Mouse (Mus musculus) spleen, adult 12 weeks (tissue): ENCODE results near the gene Man1a2.
A peak's percentile ranks its signal among the peaks of the same experiment; 100 is the strongest.

Source experiments
- DNase-seq: peaks from one replicate; pipeline ENCODE4 v3.0.0; 2022; ENCODE audit warnings: low spot score

Gene Man1a2

GRCm38 (mm10) chr3:100684234-100684975, 898 bp downstream of the Man1a2 start:
- peak; percentile 22 for DNase-seq

- no peak for DNase-seq
Observed at GRCm38 (mm10) chr3:100682841-100683240, 2.5 kb downstream of the Man1a2 start.

GRCm38 (mm10) chr3:100682281-100682680, 3.0 kb downstream of the Man1a2 start:
- no peak for DNase-seq

GRCm38 (mm10) chr3:100681448-100682092, 3.7 kb downstream of the Man1a2 start:
- DNase-seq: no peak

- no peak for DNase-seq
Observed at GRCm38 (mm10) chr3:100680226-100680625, 5.1 kb downstream of the Man1a2 start.

- no peak for DNase-seq
Observed at GRCm38 (mm10) chr3:100678951-100679570, 6.2 kb downstream of the Man1a2 start.

GRCm38 (mm10) chr3:100675146-100675545, 10.2 kb downstream of the Man1a2 start:
- DNase-seq: no peak

- DNase-seq: no peak
Observed at GRCm38 (mm10) chr3:100670412-100670811, 14.9 kb downstream of the Man1a2 start.

GRCm38 (mm10) chr3:100653291-100653690, 32.0 kb downstream of the Man1a2 start:
- DNase-seq: no peak

- no peak for DNase-seq
Observed at GRCm38 (mm10) chr3:100641581-100641980, 43.7 kb downstream of the Man1a2 start.

- DNase-seq: no peak
Observed at GRCm38 (mm10) chr3:100636255-100636654, 49.0 kb downstream of the Man1a2 start.

GRCm38 (mm10) chr3:100634821-100635220, 50.5 kb downstream of the Man1a2 start:
- DNase-seq: no peak

GRCm38 (mm10) chr3:100618511-100618910, 66.8 kb downstream of the Man1a2 start:
- no peak for DNase-seq

- DNase-seq: no peak
Observed at GRCm38 (mm10) chr3:100610916-100611315, 74.4 kb downstream of the Man1a2 start.

GRCm38 (mm10) chr3:100604539-100604938, 80.8 kb downstream of the Man1a2 start:
- no peak for DNase-seq

GRCm38 (mm10) chr3:100599265-100599820, 86.0 kb downstream of the Man1a2 start:
- no peak for DNase-seq

- no peak for DNase-seq
Observed at GRCm38 (mm10) chr3:100591053-100591452, 94.2 kb downstream of the Man1a2 start.

- DNase-seq: no peak
Observed at GRCm38 (mm10) chr3:100582721-100583355, 102.5 kb downstream of the Man1a2 start.

- DNase-seq: no peak
Observed at GRCm38 (mm10) chr3:100572571-100573183, 112.6 kb downstream of the Man1a2 start.

GRCm38 (mm10) chr3:100568443-100569390, 116.6 kb downstream of the Man1a2 start:
- DNase-seq: no peak

GRCm38 (mm10) chr3:100563565-100563964, 121.7 kb downstream of the Man1a2 start:
- DNase-seq: no peak
